Mouse (Mus musculus) B cell, adult 2 months (primary cell): ENCODE measurements around the gene Uqcr11.

Source experiments
- DNase-seq, 2 experiments: peaks; one replicate each; pipeline ENCODE4 v3.0.0; 2022

Gene Uqcr11

DNA sequence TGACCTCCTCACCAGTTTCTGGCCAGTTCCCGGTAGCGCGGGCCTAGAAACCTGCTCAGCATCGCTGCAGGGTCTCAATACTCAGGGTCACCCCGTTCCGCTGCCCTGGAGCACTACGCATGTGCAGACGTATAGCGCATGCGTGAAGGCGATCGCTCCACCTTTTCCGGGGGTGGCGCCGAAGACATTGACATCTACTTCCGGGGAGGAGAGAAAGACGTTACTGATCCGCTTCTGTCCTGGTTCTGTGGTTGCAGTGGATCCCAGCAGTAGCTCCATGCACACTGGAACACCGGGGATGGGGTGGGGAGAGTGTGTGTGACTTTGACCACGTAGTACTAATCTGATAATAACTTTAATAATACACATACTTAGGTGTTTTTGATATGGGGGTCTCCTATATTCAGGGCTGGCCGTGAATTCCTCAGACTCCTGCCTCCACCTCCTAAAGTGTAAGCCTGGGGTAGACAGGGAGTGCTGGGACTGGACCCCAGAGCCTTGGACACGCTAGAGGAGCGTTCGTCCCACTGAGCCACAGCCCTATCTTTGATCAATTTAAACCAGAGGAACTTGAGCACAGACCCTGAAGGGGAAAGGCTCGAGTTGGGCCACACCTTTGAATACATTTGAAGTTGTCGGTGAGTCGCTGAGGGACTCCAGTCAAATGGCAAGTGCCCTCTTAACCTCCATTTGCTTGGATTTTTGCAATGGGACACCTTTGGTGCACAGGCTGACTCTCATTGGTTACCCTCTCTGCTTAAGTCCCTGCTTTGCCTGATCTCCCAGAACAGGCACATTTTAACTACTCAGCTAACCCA, at the start of gene Uqcr11:
Gene Uqcr11 (minus strand): TSS at position 147 of the 818 bp plus-strand sequence.
- peak; percentile 89 to 90 for DNase-seq

DNA sequence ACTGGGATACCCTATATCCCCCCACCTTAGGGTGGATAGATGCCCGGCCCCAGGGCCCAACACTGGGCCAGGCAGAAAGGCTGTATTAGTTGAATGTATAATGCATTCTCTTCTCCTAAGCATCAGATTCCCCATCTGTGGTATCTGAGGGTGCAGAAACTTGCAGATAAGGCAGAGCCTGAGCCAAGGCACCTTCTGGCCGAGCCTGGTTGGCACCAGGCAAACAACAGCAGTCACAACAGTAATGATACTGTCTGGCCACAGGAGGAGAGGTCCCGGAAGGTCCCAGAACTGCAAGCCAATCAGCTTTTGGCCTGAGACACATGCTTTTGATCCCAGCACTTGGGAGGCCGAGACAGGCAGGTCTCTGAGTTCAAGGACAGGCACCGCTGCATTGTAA, 49.1 kb upstream of the Uqcr11 start:
- DNase-seq: no peak

DNA sequence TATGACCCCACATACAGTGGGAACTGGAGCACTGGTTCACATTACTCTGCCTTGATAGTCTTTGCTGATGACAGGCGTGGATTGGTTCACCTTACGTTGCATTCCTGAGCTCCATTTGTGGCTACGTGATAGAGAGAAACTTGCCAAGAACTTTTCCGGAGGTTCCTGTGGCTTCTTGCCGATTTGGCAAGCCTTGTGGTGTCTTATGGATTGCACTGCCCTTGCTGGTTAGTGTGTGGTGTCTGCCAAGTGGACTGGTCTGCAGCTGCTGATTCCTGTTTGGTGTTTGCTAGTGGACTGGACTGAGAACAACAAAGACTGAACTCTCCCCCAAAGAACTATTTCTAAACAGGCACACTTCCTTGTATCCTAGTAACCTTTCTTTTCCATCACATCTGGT, 48.2 kb upstream of the Uqcr11 start:
- no peak for DNase-seq

DNA sequence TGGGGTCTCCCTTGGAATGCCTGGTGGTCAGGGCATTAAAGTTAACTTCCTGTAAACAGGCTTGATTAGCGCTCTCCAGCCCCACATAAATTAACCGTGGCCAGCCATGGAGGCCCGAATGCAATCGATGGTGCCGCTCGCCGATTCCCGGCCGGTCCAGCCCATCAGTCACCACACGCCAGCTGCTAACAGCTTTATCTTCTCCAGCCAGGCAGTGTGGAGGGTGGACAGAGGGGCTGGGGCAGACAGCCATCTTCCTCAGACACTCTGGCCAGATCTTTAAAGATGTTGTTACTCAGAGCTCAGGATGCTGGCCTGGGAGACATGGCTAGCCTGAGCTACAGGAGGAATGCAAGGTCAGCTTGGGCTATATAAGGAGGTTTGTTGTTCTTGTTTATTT, 47.0 kb upstream of the Uqcr11 start:
- no peak for DNase-seq

DNA sequence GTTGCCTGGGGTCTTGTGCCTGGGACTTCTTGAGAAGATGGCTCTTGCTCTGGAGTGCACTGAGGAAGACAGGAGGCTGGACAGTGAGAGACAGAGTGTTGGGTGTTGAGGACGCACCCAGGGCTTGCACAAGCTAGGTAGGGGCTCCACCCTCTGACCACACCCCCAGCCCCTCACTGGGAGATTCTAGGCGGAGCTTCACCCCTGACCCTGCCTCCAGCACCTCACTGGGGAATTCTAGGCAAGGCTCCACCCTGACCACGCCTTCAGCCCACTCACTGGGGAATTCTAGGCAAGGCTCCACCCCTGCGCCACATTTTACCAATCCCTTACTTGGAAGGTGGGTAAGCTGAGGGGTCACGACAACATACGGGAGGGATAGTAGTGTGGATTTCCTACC, 44.0 kb upstream of the Uqcr11 start:
- no peak for DNase-seq

DNA sequence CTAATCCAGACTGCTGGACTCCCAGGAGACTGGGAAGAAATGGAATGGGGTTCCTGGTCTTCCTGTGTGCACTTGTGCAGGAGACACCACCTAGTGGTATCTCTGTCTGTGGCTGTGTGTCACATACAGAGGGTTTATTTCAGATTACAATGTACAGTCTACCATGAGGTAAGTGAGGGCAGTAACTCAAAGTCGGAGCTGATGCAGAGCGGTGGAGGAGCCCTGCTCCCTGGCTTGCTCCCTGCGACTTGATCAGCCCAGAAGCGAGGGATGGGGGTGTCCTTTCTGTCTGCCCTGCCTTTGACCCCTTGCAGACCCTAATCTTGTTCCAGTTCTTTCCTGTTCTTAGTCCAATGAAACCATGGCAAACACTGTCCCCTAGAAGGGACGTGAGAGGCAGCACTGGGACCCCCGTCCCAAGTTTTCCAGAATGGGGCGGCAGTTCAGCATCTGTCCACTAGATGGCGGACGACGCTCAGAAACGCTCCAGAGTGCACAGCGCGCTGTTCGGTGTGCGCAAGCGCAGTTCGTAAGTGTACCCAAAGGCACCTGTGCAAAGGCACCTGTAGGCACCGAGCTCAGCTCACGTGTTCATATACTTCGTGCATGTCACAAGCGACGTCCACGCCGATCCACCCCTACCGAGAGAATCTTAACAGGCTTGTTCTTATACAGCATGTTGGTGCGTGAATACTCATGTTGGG, 39.4 kb upstream of the Uqcr11 start:
- peak; percentile 84 to 85 for DNase-seq

DNA sequence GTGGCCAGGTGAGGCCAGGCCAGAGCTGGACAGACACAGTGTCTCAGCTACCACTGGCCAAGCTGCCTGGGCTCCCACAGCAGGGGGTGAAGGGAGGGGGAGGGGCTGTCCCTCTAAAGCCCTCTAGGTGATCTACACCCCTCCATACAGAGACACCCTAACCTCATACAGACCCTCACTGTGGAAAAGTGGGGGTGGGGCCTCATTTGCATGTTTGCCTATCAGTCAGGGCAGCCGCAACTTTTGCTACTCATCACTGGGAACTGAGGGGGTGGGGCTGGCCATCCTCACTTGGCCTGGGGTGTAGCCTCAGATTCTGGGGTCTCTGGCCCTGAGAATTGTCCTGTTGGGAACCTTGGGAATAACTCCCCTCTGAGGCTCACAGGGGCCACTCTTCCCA, 38.4 kb upstream of the Uqcr11 start:
- no peak for DNase-seq

DNA sequence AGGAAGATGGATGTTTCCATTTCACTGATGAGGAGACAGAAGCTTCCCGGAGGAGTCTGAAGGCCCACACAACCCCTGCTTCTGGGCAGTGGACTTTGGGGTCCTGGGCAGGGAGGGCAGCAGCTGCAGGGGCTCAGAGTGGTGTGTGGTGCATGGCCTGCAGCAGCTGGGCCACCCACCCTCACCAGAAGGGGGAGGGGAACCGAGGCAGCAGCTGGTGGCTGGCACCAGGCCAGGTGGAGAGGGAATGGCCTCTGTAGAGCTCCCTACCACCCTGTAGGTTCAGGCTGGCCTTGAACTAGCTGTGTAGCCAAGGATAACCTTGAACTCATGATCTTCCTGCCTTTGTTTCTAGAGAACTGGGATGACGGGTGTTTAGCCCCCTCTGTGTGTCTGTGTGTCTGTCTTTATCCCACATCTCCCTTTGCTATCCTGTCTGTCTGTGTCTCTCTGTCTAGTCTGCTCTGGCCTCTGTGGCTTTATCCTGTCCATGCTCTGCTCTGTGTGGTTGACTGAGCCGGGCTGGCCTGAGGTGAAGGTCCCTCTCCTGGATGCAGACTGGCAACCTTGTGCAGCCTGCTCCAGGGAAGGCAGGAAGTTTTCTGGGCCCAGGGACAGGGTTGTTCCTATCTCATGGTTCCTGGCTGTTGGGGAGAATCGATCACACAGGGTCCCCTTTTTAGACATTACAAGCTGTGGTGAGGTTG, 37.9 kb upstream of the Uqcr11 start:
- DNase-seq: no peak

DNA sequence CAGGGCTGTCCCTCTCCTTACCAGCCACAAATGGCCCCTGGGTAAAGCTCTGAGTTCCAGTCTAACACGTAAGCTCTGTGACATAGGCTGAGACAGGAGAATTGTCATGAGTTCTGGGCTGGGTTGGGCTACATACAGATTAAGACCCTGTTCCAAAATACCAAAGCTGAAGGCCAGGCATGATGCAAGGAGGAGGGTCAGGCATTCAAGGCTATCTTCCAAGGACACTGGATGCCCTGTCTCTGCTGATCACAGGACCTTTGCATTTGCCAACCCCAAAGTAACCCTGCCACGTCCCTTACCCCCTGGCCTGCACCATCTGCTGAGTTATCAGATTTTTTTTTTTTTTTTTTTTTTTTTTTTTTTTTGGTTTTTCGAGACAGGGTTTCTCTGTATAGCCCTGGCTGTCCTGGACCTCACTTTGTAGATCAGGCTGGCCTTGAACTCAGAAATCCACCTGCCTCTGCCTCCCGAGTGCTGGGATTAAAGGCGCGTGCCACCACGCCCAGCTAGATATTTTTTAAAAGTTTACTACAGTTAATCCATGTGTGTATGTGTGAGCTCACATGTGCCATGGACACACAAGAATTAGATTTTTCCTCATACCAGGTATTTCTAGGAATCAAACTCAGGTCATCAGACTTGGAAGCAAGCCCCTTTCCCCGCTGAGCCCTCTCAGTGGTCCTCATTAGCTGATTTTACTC, 37.1 kb upstream of the Uqcr11 start:
- DNase-seq: no peak

DNA sequence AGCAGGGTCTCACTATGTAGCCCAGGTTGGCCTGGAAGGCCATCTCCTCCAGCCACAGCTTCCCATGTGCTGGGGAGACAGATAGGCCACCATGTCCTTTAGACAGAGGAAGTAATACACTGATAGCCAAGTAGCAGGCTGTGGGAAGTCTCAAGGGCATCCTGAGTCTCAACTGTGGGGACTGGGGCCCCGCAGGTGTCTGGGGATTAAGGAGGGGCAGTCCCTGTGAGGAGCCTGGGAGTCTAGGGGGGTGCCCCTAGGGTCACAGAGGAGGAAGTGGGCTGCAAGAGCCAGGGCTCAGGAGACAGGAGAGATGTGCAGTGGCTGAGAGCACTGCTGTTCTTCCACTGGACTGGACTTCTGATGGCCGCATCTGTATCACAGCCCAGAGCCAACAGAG, 36.4 kb upstream of the Uqcr11 start:
- DNase-seq: peak; percentile 63 to 67

DNA sequence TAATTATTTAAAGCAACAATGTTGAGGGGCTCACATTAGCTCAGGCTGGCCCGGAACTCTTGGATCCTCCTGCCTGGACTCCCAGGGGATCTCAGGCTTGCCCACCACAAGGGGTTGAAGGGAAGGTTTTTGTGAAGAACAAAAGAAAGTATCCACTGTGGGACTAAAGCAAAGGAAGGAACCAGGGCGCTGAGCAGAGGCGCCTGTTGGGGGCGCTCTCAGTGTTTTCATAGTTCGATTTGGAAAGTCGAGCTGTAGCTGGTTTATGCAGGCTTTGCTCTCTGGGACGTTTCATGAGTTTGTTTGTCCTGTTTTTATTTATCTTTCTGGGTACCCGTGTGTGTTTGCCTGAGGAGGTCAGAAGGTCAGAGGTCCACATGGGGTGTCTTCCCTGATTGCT, 35.0 kb upstream of the Uqcr11 start:
- no peak for DNase-seq

DNA sequence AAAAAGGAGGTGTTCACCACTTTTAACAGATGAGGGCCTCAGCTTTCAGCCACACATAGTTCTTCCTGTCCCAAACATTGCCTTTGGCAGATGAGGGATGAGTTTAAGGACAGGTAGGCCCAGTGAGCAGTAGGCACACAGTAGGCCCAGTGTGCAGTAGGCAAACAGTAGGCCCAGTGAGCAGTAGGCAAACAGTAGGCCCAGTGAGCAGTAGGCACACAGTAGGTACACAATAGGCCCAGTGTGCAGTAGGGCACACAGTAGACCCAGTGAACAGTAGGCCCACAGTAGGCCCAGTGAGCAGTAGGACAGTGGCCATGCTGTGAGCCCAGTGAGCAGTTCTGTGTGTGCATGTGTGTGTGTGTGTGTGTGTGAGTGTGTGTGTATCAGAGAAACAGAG, 33.4 kb upstream of the Uqcr11 start:
- no peak for DNase-seq

DNA sequence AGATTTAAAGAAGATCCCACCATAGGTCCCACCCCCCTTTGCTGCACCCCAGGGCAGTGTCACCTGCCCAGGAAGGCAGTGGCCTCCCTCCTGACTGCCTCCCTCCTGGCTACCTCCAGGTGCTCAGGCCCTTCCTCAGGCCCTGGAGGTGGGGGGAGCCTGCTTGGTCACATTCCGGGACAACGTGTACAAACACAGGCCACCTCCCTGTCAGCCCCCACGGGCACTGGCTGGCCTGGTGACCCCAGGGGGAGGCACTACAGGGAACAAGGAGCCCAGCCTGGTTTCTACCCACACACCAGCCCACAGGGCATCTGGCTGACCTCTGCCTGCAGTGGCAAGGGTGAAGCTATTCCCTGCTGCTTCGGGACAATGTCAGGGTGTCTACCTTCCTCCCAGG, 31.3 kb upstream of the Uqcr11 start:
- no peak for DNase-seq

DNA sequence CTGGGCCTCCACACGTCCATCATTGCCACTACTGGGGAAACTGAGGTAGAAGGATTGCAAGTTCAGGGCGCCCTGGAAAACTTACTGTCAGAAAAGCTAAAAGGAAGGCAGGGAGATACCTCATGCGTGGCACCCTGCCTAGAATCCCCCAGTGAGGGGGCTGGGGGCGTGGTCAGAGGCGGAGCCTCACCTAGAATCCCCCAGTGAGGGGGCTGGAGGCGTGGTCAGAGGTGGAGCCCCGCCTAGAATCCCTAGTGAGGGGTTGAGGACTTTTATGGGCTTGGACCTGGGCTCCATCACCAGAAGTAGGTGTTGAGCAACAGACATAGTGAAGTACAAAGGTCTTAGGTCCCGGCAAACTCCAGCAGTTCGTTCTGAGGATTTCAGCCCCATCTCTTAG, 29.6 kb upstream of the Uqcr11 start:
- no peak for DNase-seq

DNA sequence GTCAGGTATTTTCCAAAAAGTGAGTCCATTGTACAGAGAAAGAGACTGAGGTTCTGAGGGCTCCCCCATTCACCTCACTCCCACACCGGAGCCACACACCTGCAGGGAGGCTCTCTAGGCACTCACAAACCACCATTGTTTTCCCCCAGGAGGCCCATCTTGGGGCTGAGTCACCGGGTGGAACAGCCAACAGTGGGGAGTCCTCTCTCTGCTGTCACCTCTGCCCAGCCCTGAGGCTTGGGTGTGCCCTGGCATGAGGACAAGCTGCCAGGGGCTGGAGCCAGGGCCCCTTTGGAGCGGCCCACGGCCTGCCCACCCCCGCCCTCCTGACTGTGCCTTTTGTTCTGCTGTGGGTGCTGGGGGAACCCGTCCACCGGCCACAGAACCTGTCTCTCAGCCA, 29.1 kb upstream of the Uqcr11 start:
- DNase-seq: no peak

DNA sequence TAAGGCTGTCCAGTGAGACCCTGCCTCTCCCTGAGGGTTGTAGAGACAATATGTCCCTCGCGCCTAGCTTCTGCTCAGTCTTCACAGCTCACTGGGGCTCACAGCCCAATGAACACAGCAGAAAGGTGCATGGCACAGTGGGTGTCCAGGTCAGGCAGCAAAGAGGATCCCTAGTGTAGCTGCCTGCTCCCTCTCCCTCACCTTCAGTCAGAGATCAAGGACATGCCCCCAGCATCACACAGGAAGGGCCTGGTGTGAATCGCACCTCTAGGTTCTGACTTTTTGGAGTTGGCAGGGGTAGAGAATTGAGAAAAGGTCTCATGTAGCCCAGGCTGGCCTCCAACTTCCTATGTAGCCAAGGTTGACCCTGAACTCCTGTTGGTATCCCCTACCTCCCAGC, 28.2 kb upstream of the Uqcr11 start:
- DNase-seq: no peak

DNA sequence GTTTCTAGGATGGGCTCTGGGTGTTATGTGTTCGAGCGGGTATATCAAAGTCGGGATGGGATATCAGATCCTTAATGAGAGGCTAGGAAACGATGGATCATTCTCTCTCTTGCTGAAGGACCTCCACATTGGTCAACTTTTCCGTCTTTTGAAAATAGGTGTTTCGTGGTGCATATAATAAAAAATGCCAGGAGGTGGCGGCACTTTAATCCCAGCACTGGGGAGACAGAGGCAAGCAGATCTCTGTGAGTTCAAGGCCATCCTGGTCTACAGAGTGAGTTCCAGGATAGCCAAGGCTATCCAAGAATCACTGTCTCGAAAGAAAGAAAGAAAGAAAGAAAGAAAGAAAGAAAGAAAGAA, 27.6 kb upstream of the Uqcr11 start:
- DNase-seq: no peak

DNA sequence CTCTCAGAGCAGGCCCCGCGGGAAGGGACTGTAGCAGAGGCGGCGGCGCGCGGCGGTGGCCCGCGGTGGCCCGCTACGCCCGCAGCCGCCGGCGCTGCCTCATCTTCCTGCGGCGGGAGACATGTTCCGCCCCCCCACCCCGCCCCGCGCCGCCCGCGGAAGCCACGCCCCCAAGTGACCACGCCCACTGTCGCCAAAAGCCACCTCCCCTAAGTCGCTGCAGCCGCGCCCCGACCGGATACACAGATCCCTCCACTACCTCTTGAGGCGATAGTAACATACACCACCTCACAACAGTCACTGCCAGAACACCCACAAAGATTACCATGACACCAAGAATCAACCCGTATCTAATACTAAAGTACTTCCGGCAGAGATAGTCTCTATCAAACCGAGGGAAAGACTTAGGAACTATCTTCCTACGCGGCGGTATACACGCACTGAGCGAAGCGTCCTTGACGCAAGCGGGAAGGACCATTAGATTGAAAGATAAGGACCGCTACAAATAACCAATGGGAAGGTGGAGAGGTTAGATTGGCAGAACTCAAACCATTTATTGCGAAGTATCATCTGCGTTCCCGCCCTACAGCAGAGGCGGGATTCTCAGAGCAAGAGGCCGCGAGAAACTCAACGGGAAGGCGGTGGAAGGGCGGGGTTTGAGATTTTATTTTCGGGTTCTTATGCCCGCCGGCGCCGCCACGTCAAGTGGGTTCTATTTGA, 27.0 kb upstream of the Uqcr11 start, which contains the start of gene Tcf3:
Gene Tcf3 (minus strand): TSS at position 135 of the 720 bp plus-strand sequence.
- DNase-seq: peak; percentile 95 to 96

DNA sequence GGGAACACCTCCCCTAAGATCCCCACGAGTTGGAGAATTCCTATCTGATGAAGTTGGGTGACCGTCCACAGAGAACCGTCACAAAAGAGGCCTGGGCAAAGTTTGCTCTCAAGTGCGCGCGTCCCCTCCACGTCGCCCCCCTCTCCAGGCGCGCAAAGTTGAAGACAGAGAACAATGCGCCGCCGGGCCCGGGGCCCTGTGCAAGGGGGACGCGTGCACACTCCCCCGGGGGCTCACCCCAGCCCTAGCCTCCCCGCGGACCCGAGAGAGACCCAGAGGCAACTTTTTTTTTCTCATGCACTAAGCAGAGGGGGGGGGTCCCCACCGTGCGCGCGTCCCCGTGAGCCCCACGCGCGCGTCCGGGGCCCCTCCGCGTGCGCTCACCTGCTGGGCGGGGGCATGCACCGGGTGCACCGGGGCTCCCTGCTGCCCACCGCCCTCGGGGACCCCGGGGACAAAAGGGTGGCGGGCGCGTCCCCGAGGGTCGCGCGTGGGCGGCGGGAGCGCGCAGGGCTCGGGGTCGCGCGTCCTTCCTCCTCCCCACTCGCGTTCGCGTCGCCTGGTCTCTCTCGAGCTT, 26.4 kb upstream of the Uqcr11 start:
- peak; percentile 51 to 52 for DNase-seq

DNA sequence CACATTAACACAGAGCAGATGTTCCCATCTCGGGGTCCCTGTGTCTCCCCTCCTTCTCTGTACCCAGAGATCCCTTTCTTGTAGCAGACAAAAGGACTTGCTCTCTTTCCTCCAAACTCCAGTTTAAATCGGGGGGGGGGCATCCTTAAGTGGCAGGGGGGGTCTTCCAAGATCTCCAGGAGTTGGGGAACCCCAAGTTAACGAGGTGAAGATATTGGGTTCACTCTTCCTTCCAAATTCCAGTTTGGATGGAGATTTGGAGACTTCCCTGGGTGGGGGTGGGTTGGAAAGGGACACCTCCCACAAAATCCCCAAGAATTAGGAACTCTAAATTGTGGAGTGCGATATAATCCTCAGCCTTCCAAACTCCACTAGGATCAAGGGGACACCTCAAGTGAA, 25.8 kb upstream of the Uqcr11 start:
- no peak for DNase-seq

DNA sequence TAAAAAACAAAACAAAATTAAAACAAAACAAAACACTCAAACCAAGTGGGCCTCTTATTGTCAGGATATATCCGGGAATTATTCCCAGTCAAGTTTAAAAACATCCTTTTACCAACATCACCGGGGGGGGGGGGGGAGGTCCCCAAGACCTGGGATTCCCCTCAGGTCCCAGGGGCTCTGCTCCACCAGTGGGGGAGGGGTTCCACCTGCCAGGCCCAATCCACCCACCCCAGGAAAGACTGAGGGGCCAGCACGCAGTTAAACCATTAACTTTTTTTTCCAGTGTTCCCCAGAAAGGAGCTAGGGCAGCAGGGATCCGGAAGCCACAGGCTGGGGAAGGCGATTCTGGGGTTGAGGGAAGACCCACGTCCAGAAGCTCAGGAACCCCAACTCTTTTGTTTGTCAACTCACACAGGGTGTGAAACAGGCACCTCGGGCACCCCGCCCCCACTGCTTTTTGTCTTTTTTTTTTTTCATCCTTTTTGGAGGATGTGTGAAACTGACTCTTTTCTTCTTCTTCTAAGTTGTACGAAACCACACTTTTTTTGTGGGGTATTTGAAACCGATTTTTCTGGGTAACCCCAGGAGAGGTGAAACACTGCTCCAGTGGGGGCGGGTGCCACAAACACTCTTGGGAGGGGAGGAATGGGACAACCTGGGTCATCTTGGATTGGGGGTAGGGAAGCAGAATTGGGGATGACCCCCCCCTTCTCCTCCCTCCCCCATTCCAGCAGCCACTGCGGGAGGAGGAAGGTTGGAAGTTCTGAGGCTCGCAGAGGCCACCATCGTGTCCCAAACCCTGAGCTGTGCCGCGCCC, 25.1 kb upstream of the Uqcr11 start:
- DNase-seq: peak; percentile 50 to 56
